23 mouse cellular contexts compared by ENCODE assay signal in genomic region chr16:22885356-22885755, GRCm38 (mm10). TPM values are rescaled to one million over a fixed set of nuclear protein-coding genes. Genes with fewer than 3 reads are reported as not detected.
"Had no signal": no experiment of that assay in that cellular context is flagged by ENCODE, and none has a peak within 500 bp of the region (broad histone marks: within the 10 kb centered on the region; RNA-seq: fewer than 3 reads in every experiment).

No protein-coding gene starts in this region.

- ATAC-seq: intestine, postnatal 0 days had no signal

- H3K4me2 ChIP-seq: limb, embryonic 13.5 days; lung, embryonic 14.5 days had no signal

- H3K27ac ChIP-seq: layer of hippocampus, adult 2 months; limb, embryonic 13.5 days; liver, embryonic 14.5 days; midbrain, embryonic 10.5 days; stomach, postnatal 0 days had no signal

- H3K9me3 ChIP-seq: limb, embryonic 13.5 days; midbrain, embryonic 10.5 days had no signal

- H3K9ac ChIP-seq: limb, embryonic 13.5 days; liver, embryonic 14.5 days; lung, embryonic 14.5 days had no signal

- H3K27me3 ChIP-seq: limb, embryonic 13.5 days had no signal

- DNase-seq: kidney, postnatal 10 days; kidney, postnatal 4 days; left cerebral cortex, postnatal 4 days; lung, embryonic 14.5 days; lung, postnatal 10 days; lung, postnatal 4 days; midbrain, embryonic 14.5 days; thymus, adult 2 months; thymus, postnatal 25 days had no signal

- H3K36me3 ChIP-seq: limb, embryonic 13.5 days; midbrain, embryonic 10.5 days had no signal

- H3K4me3 ChIP-seq: layer of hippocampus, adult 2 months; limb, embryonic 13.5 days; midbrain, embryonic 10.5 days; myocyte had no signal

RNA-seq across cellular contexts. Expression of gene Ahsg, which starts 5.7 kb away (rescaled TPM):
- total RNA-seq: layer of hippocampus, adult 2 months; layer of hippocampus, postnatal 10 days; left cerebral cortex, postnatal 10 days; left cerebral cortex, postnatal 4 days; megakaryocyte, adult 5-6 weeks; neutrophil, adult 5-6 weeks had no signal
- polyA plus RNA-seq: limb, embryonic 13.5 days; midbrain, embryonic 10.5 days; midbrain, embryonic 14.5 days; myocyte; neural tube, embryonic 11.5 days had no signal

RNA-seq across cellular contexts. Expression of gene Fetub, which starts 32.8 kb away (rescaled TPM):
- total RNA-seq: left cerebral cortex, postnatal 4 days; megakaryocyte, adult 5-6 weeks; neutrophil, adult 5-6 weeks had no signal
- polyA plus RNA-seq: intestine, postnatal 0 days; kidney, embryonic 14.5 days; limb, embryonic 13.5 days; lung, embryonic 14.5 days; midbrain, embryonic 10.5 days; midbrain, embryonic 14.5 days; neural tube, embryonic 11.5 days; spleen, adult 2 months had no signal
